Mouse (Mus musculus): ENCODE measurements around the gene Bicd2. TPM values are rescaled to one million over a fixed set of nuclear protein-coding genes. Genes with fewer than 3 reads are reported as not detected.
A peak's percentile ranks its signal among the peaks of the same experiment; 100 is the strongest.

Bicd2 gene
- polyA plus RNA-seq, 1 experiment from 2014 or later = 30.1 TPM

DNA sequence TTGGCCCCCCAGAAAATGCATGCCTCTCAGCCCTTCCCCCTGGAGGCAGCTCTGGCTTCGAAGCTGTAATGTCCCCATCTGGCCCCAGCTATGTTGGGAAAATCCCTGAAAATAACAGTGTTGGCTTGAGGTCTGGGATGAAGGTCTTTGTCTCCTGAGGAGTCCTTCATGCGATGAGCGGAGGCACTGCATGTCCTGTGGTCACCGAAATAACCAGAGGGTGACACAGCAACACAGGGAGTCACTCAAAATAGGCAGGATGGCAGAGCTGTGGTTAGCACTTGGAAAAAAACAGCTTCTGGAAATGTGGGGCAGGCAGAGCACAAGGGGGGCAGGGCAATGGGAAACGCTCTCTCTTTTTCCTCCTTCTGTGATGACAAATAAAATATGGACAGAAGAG is 19.2 kb upstream of the Bicd2 start:
- no peak overlapping the region for H3K4me2 ChIP-seq (ENCODE audit: low read length)
- H3K9ac ChIP-seq (replicated peaks; ENCODE audit: low read depth, low read length) = no peak overlapping the region
- H3K4me3 ChIP-seq (replicated peaks; ENCODE audit: low read length) = no peak overlapping the region
- peaks cover 38% of the 10 kb centered on the region for H3K4me1 ChIP-seq (replicated peaks; ENCODE audit: control insufficient read depth, insufficient read depth, low read length)
- no peak overlapping the region for H3K27ac ChIP-seq (ENCODE audit: low read length)
- no peaks in the 10 kb centered on the region for H3K36me3 ChIP-seq (ENCODE audit: control insufficient read depth, insufficient read depth)
- H3K9me3 ChIP-seq (ENCODE audit: control insufficient read depth, low read length) = no peaks in the 10 kb centered on the region
- ATAC-seq = no peak
- 91% methylated on average over 5 of the region's 5 CpGs for WGBS
- no peaks in the 10 kb centered on the region for H3K27me3 ChIP-seq (replicated peaks; ENCODE audit: control insufficient read depth, insufficient read depth, low read length)

DNA sequence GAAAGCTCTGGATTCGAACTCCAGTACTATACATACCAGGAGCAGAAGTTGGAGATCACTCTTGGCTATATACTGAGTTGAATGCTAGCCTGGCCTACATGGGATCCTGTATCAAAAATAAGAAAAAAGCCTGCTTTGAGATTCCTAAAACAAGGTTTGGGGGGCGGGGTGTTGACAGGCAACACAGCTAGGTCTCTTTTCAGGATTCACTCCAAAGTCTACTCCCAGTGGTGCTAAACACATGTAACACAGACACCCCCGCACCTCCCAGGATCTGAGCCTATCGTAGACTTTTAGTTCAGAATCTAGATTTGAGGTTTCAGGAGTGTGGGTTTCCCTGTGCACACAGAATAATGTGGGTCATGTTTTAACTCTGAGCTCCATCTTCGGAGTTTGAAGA is 18.6 kb upstream of the Bicd2 start:
- Histone ChIP-seq H3K27ac (ENCODE audit: low read length) (no peak overlapping the region), H3K4me3 (replicated peaks; ENCODE audit: low read length) (no peak overlapping the region), H3K4me1 (replicated peaks; ENCODE audit: control insufficient read depth, insufficient read depth, low read length) (peaks cover 33% of the 10 kb centered on the region), H3K4me2 (ENCODE audit: low read length) (no peak overlapping the region), H3K27me3 (replicated peaks; ENCODE audit: control insufficient read depth, insufficient read depth, low read length) (no peaks in the 10 kb centered on the region), H3K9me3 (ENCODE audit: control insufficient read depth, low read length) (no peaks in the 10 kb centered on the region), H3K36me3 (ENCODE audit: control insufficient read depth, insufficient read depth) (no peaks in the 10 kb centered on the region), H3K9ac (replicated peaks; ENCODE audit: low read depth, low read length) (no peak overlapping the region)
- WGBS = 86% methylated on average over 5 of the region's 5 CpGs
- no peak for ATAC-seq

DNA sequence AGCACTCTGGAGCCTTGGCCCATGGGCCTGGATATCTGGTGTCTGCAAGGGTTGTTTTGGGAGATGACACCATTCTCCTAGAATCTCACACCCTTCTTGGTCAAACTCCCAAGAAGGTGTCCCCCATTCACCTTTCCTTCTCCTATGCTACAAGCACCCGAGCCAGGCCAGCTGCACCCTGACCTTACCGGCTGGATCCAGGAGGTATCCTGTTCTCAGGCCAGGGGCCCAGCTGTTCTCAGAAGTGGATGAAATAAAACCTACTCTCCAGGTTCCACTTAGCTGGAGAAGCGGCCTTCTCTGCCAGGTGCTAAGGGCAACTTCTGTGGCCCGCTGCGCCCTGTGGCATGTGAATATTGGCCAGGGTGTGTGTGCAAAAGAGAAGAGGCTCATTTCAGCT is 16.5 kb upstream of the Bicd2 start:
- Histone ChIP-seq H3K4me2 (ENCODE audit: low read length) (no peak overlapping the region), H3K4me3 (replicated peaks; ENCODE audit: low read length) (no peak overlapping the region), H3K36me3 (ENCODE audit: control insufficient read depth, insufficient read depth) (no peaks in the 10 kb centered on the region), H3K27ac (ENCODE audit: low read length) (no peak overlapping the region), H3K27me3 (replicated peaks; ENCODE audit: control insufficient read depth, insufficient read depth, low read length) (no peaks in the 10 kb centered on the region), H3K9ac (replicated peaks; ENCODE audit: low read depth, low read length) (no peak overlapping the region), H3K9me3 (ENCODE audit: control insufficient read depth, low read length) (no peaks in the 10 kb centered on the region), H3K4me1 (replicated peaks; ENCODE audit: control insufficient read depth, insufficient read depth, low read length) (peaks cover 14% of the 10 kb centered on the region)
- WGBS = 91% methylated on average over 5 of the region's 5 CpGs
- no peak for ATAC-seq

DNA sequence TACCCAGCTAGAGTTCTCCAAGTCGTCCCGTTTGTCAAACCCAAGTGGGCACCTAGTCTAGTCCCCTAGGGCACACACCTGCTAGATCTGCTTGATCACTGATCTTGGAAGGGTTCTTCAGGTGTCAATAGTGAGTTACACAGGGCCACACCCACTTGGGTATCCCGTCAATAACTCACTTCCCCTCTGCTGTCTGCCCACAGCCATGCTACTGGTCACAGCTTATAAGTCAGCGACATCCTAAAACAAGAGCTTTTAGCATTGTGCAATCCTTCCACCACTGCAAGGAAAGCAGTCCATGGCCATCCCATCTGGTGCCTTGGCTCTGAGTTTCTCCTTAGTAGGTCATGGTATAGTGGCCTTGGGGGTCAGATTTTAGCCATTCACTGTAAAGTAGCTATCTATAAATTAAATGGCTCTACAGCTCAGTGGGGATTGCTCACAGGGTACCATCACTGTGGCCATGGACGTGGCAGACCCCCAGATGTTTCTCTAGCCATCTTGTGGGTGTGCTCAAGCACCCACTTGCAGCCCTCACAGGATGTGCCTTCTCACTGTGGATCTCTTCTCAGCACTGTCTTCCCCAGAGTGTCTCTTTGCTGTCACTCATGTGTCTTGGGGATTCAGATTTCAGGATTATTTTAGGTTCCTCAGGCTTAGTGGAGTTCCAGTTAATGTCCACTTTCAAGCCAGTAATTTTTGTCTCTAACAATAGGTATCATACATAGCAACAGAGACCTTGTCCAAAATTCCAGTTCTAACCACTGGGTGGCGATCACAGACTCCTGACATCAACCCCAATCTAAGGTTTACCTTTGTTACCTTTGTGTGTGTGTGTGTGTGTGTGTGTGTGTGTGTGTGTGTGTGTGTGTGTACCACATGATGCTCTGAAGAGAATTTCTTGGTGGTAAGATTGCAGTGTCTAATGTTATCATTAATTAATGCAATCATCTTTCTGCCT is 14.9 kb upstream of the Bicd2 start:
- ATAC-seq = peak; percentile 47; the same call in 1 of the 2 replicates
- no peak overlapping the region for H3K4me3 ChIP-seq (replicated peaks; ENCODE audit: low read length)
- peaks cover 2% of the 10 kb centered on the region; the same call in 1 of the 2 replicates for H3K4me1 ChIP-seq (replicated peaks; ENCODE audit: control insufficient read depth, insufficient read depth, low read length)
- WGBS = 58% methylated on average over 6 of the region's 6 CpGs
- no peaks in the 10 kb centered on the region for H3K9me3 ChIP-seq (ENCODE audit: control insufficient read depth, low read length)
- no peaks in the 10 kb centered on the region for H3K36me3 ChIP-seq (ENCODE audit: control insufficient read depth, insufficient read depth)
- H3K9ac ChIP-seq (replicated peaks; ENCODE audit: low read depth, low read length) = no peak overlapping the region
- no peaks in the 10 kb centered on the region for H3K27me3 ChIP-seq (replicated peaks; ENCODE audit: control insufficient read depth, insufficient read depth, low read length)
- H3K27ac ChIP-seq (ENCODE audit: low read length) = no peak overlapping the region
- no peak overlapping the region for H3K4me2 ChIP-seq (ENCODE audit: low read length)

DNA sequence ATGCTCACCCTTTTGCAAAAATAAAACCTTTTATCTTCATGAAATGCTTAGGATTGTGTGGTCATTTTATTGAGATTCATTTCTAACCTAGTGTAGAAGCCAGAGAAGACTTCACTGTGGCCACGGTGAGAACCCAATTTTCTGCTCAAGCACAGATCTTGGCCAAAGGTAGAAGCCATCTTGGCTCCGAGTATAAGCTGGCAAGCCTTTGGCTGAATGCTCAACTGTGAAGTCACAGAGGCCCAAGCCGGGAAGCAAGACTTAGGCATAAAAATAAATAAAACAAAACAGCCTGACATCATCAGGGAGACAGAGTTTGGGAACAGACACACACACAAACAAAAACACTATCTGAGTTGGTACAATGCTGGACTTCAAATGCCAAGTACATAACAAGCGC is 13.3 kb upstream of the Bicd2 start:
- no peak overlapping the region for H3K27ac ChIP-seq (ENCODE audit: low read length)
- H3K36me3 ChIP-seq (ENCODE audit: control insufficient read depth, insufficient read depth) = no peaks in the 10 kb centered on the region
- WGBS = 67% methylated on average over 4 of the region's 4 CpGs
- H3K9me3 ChIP-seq (ENCODE audit: control insufficient read depth, low read length) = no peaks in the 10 kb centered on the region
- H3K4me3 ChIP-seq (replicated peaks; ENCODE audit: low read length) = no peak overlapping the region
- no peaks in the 10 kb centered on the region for H3K4me1 ChIP-seq (replicated peaks; ENCODE audit: control insufficient read depth, insufficient read depth, low read length)
- no peak overlapping the region for H3K9ac ChIP-seq (replicated peaks; ENCODE audit: low read depth, low read length)
- no peak for ATAC-seq
- no peak overlapping the region for H3K4me2 ChIP-seq (ENCODE audit: low read length)
- no peaks in the 10 kb centered on the region for H3K27me3 ChIP-seq (replicated peaks; ENCODE audit: control insufficient read depth, insufficient read depth, low read length)

DNA sequence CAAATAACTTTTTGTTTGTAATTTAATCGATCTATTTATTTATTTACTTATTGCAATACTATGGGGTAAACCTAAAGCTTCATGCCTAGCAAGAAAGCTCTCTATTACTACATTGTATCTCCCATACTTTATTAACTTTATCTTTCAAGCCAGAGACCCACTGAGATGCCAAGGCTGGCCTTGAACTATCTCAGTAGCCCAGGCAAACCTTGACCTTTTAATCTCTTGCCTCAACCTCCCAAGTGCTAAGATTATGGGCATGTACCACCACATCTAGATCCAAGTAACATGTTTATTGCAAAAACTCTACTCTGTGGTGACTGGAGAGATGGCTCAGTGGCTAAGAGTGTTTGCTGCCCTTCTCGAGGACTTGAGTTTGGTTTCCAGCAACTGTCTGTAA is 8.1 kb upstream of the Bicd2 start:
- Histone ChIP-seq H3K27ac (ENCODE audit: low read length) (no peak overlapping the region), H3K27me3 (replicated peaks; ENCODE audit: control insufficient read depth, insufficient read depth, low read length) (no peaks in the 10 kb centered on the region), H3K9me3 (ENCODE audit: control insufficient read depth, low read length) (no peaks in the 10 kb centered on the region), H3K36me3 (ENCODE audit: control insufficient read depth, insufficient read depth) (no peaks in the 10 kb centered on the region), H3K4me1 (replicated peaks; ENCODE audit: control insufficient read depth, insufficient read depth, low read length) (no peaks in the 10 kb centered on the region), H3K4me3 (replicated peaks; ENCODE audit: low read length) (no peak overlapping the region), H3K4me2 (ENCODE audit: low read length) (no peak overlapping the region), H3K9ac (replicated peaks; ENCODE audit: low read depth, low read length) (no peak overlapping the region)
- 66% methylated on average over 2 of the region's 2 CpGs for WGBS
- no peak for ATAC-seq

DNA sequence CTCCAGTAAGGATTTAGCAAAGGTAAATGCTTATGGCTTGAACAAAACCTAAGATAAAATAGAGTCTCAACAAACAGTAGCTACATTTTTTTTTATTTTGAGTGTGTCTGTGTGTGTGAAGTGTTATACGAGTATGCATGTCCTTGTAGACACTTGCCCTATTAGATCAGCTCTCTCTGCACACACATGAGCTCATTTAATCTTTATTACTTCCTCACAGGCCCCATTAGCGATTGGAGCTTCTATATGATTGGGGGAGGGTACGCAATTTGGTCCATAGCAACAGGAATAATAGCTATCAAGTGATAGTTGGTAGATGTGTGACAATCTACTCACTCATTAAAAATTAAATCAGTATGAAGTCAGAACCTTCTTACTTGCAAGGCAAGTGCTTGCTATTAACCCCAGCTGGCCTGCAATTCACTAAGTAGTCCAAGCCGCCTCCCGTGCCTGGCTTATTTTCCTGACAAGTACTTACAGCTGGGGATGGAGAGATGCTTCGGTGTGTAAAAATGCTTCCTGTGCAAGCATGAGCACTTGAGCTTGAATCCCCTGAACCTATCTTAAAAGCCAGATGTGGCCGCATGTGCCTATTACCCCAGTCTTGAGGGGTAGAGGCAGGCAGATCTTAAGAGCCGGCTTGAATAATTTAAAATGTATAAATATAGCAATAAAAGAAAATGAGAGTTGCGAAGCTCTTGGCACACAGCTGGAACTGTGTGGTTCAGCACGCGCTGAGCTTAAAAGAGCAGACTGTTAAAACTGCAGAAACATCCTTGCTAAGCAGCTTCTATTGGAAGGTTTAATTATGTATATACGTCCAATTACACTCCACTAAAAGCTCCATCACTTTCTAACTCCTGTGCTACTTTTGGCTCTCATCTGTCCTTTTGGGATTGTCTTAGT is 6.1 kb upstream of the Bicd2 start:
- Histone ChIP-seq H3K27me3 (replicated peaks; ENCODE audit: control insufficient read depth, insufficient read depth, low read length) (no peaks in the 10 kb centered on the region), H3K9me3 (ENCODE audit: control insufficient read depth, low read length) (no peaks in the 10 kb centered on the region), H3K4me2 (ENCODE audit: low read length) (no peak overlapping the region), H3K27ac (ENCODE audit: low read length) (0 out of 2 replicates have a peak overlapping the region, but pooled peaks have one; percentile 14), H3K4me1 (replicated peaks; ENCODE audit: control insufficient read depth, insufficient read depth, low read length) (peaks cover 4% of the 10 kb centered on the region), H3K36me3 (ENCODE audit: control insufficient read depth, insufficient read depth) (no peaks in the 10 kb centered on the region), H3K4me3 (replicated peaks; ENCODE audit: low read length) (no peak overlapping the region), H3K9ac (replicated peaks; ENCODE audit: low read depth, low read length) (no peak overlapping the region)
- 76% methylated on average over 12 of the region's 12 CpGs for WGBS
- ATAC-seq = peak; percentile 62

DNA sequence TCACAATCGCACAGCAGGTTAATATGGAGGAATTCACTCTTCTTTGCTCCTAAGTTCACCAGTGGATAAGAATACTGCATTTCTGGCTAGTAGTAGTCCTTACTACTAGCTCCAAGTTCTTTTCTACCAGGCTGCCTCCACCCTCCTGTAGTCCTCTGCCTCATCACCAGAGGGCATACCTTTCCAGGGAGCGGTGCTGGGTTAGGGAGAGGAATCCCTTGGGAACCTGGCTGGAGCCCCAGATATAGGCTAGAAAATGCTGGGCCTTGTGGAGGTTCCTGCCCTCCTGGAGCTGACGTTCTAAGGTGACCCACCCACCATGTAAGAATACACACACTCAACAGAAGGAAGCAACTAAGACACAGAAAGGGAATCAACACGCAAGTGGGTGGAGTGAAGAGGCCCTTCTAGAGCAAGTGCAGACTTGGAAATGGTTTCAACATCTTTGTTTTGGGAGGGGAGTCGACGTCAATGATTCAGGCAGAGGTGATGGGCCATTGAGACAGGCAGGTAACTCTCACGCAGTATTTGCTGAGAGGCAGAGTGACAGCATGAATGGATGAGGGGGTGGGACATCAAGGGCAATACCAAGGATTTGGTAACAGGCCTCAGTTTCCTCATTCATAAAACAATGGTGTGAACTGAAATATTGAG is 2.4 kb upstream of the Bicd2 start:
- Histone ChIP-seq H3K27me3 (replicated peaks; ENCODE audit: control insufficient read depth, insufficient read depth, low read length) (no peaks in the 10 kb centered on the region), H3K27ac (ENCODE audit: low read length) (no peak overlapping the region), H3K4me3 (replicated peaks; ENCODE audit: low read length) (no peak overlapping the region), H3K36me3 (ENCODE audit: control insufficient read depth, insufficient read depth) (no peaks in the 10 kb centered on the region), H3K4me2 (ENCODE audit: low read length) (no peak overlapping the region), H3K9me3 (ENCODE audit: control insufficient read depth, low read length) (no peaks in the 10 kb centered on the region), H3K9ac (replicated peaks; ENCODE audit: low read depth, low read length) (no peak overlapping the region), H3K4me1 (replicated peaks; ENCODE audit: control insufficient read depth, insufficient read depth, low read length) (peaks cover 28% of the 10 kb centered on the region)
- WGBS = 78% methylated on average over 7 of the region's 7 CpGs
- ATAC-seq = no peak
